Mouse (Mus musculus): ENCODE data around the gene Slc18a2.

DNA sequence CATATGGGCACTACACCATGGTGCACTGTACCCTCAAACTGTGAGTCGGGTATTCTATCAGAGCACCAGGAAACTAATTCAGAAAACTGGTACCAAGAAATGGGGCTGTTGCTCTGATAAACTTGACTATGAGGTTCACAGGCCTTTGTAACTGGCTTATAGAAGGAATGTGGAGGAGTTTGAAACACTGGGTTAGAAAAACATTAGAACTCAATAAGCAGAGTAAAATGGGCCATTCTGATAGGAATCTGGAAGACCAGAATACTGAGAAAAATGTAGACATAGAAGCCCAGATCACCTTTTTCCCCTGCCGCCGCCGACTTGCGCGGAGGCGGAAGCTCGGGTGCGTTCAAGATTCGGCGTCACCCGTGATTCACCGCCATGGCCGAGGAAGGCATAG, 61.3 kb downstream of the Slc18a2 start, which contains the start of gene Rps12-ps3:
- TF ChIP-seq POLR2A (IDR thresholded peaks at IDR 0.05; ENCODE audit: borderline replicate concordance, extremely low read depth, low read depth, low read length) (no peak), CTCF (IDR thresholded peaks at IDR 0.05; ENCODE audit: insufficient read depth, low read length) (no peak)
